Mouse (Mus musculus): ENCODE data around the gene Mzt1.
"Not testable (repeated sequence)": the region's sequence is repeated elsewhere in the genome, so short reads cannot be mapped to it uniquely, and the experiment has no call there.

Mzt1 gene

GRCm38 (mm10) chr14:99046031-99046781 lies at the start of gene Mzt1, which contains the start of gene Bora:
Gene Mzt1, minus strand, starts transcription at chr14:99046134.
Gene Bora, plus strand, starts transcription at chr14:99046222.
- peak; percentile 92 for DNase-seq

- no peak for DNase-seq
Observed at GRCm38 (mm10) chr14:99088947-99089346, 43.0 kb upstream of the Mzt1 start.

- DNase-seq, result no peak
Observed at GRCm38 (mm10) chr14:99071146-99071545, 25.2 kb upstream of the Mzt1 start.

DNA sequence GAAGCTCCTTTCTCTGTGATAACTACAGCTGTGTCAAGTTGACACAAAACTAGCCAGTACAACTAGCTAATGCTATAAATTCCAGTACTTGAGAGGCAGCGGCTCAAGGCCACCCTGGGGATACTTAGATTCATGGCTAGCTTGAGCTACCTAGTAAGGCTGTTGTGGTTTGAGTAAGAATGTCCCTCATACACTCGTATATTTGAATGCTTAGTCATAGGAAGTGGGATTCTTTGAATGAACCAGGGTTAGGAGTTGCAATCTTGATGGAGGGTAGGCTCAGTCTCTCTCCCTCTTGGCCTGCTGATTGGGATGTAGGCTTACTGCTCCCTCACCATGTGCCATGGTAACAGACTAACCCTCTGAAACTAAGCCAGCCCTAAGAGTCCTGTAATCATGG lies 17.2 kb upstream of the Mzt1 start:
- no peak for DNase-seq

DNA sequence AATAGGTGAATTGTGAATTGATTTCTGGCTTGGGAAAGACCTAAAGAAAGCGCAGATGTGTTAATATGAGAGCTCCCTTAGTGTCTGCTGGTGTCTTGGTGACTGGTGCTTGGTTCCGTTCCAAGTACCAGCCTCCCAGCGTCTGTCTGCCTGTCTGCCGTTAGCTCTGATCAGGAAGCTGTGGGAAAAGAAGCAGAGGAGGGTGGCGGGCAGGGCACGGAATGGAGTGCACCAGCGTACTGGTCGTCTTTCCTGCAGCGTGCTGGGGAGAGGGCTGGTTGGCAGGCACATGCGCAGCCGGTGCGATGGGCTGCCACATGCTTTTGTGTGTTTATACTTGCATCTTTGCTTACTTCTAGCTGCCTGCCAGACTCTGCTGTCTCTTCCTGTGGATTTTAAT lies 14.7 kb upstream of the Mzt1 start:
- peak; percentile 11 for DNase-seq

- DNase-seq, result peak; percentile 41
Observed at GRCm38 (mm10) chr14:99058959-99059586, 13.1 kb upstream of the Mzt1 start.

- DNase-seq, result no peak
Observed at GRCm38 (mm10) chr14:99046782-99047181, 848 bp upstream of the Mzt1 start.

DNA sequence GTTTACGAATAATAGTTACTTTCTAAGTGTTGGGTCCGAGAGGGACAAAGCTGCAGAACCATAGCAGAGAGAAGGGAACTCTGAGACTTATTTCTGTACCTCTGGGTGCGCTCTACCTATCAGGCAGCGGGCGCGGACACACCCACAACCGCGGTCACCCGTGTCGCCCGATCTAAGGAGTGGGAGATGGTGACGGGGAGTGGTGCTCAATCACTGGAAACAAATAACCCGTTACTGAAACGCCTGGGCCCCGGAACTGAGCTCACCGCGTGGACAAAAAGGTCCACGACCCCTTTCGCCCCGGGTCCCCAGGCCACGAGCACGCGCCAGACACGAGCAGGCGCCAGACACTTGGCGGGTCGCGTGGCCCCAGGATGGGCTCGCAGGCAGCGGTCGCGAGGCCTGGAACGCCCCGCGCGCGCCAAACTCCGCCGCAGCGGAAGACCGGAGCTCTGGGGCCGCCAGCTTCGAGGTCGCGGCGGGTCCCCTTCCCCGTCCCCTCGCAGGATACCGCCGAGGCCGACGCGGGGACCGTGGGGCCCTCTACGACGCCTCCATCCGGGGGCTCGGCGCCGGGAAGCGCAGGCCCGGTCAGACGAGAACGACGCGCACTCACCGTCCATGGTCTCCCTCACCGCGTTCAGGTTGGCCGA lies 430 bp downstream of the Mzt1 start:
- DNase-seq, result peak; percentile 30

GRCm38 (mm10) chr14:99044718-99045117 lies 1.2 kb downstream of the Mzt1 start:
- DNase-seq, result no peak

DNA sequence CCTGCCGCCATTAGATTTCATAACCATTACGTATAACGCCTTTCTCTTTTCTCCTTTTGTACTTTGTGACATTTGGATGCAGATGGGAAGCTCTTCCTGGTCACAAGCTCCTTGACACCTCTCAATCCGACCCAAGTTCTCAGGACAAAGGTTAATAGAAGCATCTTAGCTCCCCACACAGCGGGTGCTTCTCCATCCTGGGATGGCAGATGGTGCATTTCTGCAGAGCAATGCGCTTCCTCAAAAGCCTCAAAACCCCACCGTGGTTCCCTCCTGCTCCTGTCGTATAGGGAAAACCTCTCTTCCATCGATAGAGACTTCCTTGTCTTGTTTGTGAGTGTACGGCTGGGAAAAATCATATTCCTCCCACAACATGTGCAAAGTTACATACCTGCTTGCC lies 1.8 kb downstream of the Mzt1 start:
- DNase-seq, result no peak

DNA sequence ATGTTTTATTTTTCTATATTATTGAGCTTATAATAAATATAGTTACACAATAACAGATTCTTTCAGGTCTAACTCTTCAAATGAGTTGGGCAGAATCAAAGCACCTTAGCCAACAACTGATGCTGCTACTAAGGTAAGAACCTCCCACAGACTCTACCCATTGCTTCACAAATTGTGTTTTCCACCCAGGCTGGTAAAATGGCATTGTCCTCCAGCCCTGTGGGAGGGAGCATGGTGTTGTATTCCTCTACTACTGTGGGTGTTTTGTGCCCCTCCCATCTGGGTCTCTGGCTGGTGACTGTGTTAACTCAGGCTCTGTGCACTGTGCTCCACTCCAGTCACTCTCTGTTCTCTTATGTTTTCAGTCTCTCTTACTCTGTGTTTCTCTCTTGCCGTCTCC lies 2.4 kb downstream of the Mzt1 start:
- no peak for DNase-seq

- DNase-seq, result no peak
Observed at GRCm38 (mm10) chr14:99041416-99041815, 4.5 kb downstream of the Mzt1 start.

- DNase-seq, result not testable (repeated sequence)
Observed at GRCm38 (mm10) chr14:99039308-99039707, 6.6 kb downstream of the Mzt1 start.

DNA sequence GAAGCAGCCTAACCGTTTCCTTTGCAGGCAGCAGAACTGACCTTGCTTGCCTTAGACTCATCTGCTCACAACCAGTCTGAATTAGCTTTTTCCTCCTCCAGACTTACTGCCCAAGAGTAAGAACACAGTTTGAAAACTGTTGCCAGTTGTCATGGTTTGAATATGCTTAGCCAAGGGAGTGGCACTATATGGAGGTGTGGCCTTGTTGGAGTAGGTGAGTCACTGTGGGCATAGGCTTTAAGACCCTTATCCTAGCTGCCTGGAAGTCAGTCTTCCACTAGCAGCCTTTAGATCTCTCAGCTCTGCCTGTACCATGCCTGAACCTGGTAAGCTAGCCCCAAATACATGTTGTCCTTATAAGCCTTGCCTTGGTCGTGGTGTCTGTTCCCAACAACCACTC lies 8.2 kb downstream of the Mzt1 start:
- DNase-seq, result no peak

DNA sequence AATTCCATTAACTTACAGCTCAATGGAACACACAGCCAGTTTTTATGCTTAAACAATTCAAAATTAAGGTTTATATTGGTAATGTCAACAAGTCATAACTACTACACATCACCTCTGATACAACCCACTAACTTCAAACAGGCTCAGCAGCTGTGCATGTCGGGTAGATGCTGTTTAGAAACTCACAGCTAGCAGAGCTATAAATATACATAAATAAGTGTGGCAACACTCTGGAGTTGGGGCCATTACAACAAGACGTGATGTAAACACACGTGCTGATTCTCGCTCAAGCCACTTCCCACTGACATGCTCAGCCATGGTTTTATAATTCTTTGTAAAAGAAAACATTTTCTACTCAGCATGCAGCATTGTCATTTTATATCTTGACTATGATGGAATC lies 9.9 kb downstream of the Mzt1 start:
- no peak for DNase-seq

- not testable (repeated sequence) for DNase-seq
Observed at GRCm38 (mm10) chr14:99034851-99035250, 11.1 kb downstream of the Mzt1 start.

GRCm38 (mm10) chr14:99032596-99032995 lies 13.3 kb downstream of the Mzt1 start:
- no peak for DNase-seq

DNA sequence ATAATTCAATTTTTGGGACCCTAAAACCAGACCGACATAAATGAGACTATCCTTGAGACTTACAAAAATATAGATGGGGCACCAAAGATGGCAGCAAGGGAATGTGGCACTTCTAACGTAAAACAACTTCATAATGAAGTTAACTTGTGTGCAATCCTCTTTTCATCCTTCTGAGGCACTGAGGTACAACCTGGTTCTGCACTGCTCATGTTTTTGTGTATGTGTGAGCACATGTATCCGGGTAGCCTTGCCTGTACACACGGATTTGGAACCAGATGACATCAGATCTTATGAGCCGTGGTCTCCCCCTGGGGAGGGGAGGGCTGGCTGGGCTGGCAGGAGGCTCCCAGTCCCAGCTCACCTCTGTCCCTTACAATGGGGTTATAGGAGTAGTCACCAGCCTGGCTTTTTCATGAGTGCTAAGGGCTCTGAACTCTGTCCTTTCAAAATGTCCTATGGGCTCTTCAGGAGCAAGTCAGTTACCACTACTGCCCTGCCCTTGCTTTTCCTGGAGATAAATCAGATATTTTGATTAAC lies 14.5 kb downstream of the Mzt1 start:
- DNase-seq, result no peak

DNA sequence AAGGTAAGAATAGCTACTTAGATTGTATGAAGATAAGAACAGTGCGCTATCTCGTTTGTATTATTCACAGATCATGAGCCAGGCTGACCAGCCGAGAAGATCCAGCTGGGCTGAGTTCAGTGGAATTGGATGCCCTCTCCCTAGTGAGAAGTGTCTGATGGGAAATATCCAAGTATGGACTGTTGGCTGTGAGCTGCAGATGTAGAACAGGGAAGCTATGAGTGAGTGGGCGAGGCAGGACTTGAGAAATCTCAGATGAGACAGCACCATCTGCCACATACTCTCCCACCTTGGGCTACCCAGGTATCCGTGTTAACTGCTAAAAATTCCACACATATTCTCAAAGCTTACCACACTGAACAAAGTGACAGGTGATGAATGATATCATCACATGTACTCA lies 15.9 kb downstream of the Mzt1 start:
- no peak for DNase-seq

GRCm38 (mm10) chr14:99022346-99023086 lies 23.4 kb downstream of the Mzt1 start:
- no peak for DNase-seq

GRCm38 (mm10) chr14:99019136-99019808 lies 26.7 kb downstream of the Mzt1 start:
- DNase-seq, result no peak

- no peak for DNase-seq
Observed at GRCm38 (mm10) chr14:99018691-99019090, 27.2 kb downstream of the Mzt1 start.

Measured in lung, postnatal 10 days (tissue).